Mouse (Mus musculus) ES-Bruce4 (cell line): ENCODE results near the gene Snapc3.

ENCODE experiments used
- CTCF ChIP-seq: IDR thresholded peaks from one replicate; pipeline ENCODE4 v1.8.1; 2011; ENCODE audit warnings: low read depth, low read length
- EP300 ChIP-seq: IDR thresholded peaks from 2 replicates; pipeline ENCODE4 v1.6.1; 2011; ENCODE audit warnings: low read depth, low read length; ENCODE audit not compliant: insufficient read depth

GRCm38 (mm10) chr4:83438116-83438515, 20.6 kb downstream of the Snapc3 start:
- TF ChIP-seq CTCF (no peak), EP300 (no peak)
